Mouse (Mus musculus) forebrain, embryonic 12.5 days (tissue): ENCODE results near the gene Stra6. TPM values are rescaled to one million over a fixed set of nuclear protein-coding genes. Genes with fewer than 3 reads are reported as not detected.

ENCODE experiments used
- ATAC-seq: fragments of 200-750 bp; cut with Nextera tagmentation; 2 replicates; pipeline ENCODE4 v1.8.0; 2017; ENCODE audit warnings: moderate TSS enrichment; ENCODE audit not compliant: low FRiP score
- H3K27ac ChIP-seq: fragments of 300-500 bp; sonication (generic); 2 replicates; pipeline ENCODE4 v1.5.1; 2016; ENCODE audit warnings: mild to moderate bottlenecking
- H3K27me3 ChIP-seq: fragments of 300-500 bp; sonication (generic); 2 replicates; pipeline ENCODE4 v1.6.1; 2016; ENCODE audit warnings: mild to moderate bottlenecking
- H3K36me3 ChIP-seq: fragments of 300-500 bp; sonication (generic); replicated peaks from 2 replicates; pipeline ENCODE4 v1.6.1; 2016; ENCODE audit warnings: mild to moderate bottlenecking
- H3K4me1 ChIP-seq: fragments of 300-500 bp; sonication (generic); 2 replicates; pipeline ENCODE4 v1.6.1; 2016
- H3K4me2 ChIP-seq: fragments of 300-500 bp; sonication (generic); 2 replicates; pipeline ENCODE4 v1.6.1; 2016; ENCODE audit warnings: mild to moderate bottlenecking, moderate library complexity
- H3K4me3 ChIP-seq: fragments of 300-500 bp; sonication (generic); replicated peaks from 2 replicates; pipeline ENCODE4 v1.5.1; 2016; ENCODE audit warnings: mild to moderate bottlenecking
- H3K9ac ChIP-seq: fragments of 300-500 bp; sonication (generic); 2 replicates; pipeline ENCODE4 v1.6.1; 2016; ENCODE audit warnings: mild to moderate bottlenecking
- H3K9me3 ChIP-seq: fragments of 300-500 bp; sonication (generic); 2 replicates; pipeline ENCODE4 v1.6.1; 2016
- WGBS: fragments of 180-500 bp; shearing (Covaris S2); methylation state at CpG from one replicate; pipeline ENCODE4 v1.1.7; 2016; 5-methylcytosine and 5-hydroxymethylcytosine counted together
- polyA plus RNA-seq: library from polyadenylated mRNA; unstranded; fragments of >200 nt; fragmentation: Nextera tagmentation; extraction: Ambion mirVana; gene quantifications from 2 replicates; pipeline ENCODE4 v1.2.1, GENCODE M21; 2016

Stra6 gene
- polyA plus RNA-seq, 1 experiment from 2014 or later, result 11.6 TPM

- Histone ChIP-seq H3K9ac (no peak overlapping the region), H3K9me3 (no peaks in the 10 kb centered on the region), H3K4me3 (no peak overlapping the region), H3K27me3 (no peaks in the 10 kb centered on the region), H3K4me2 (no peak overlapping the region), H3K27ac (no peak overlapping the region), H3K4me1 (peaks cover 9% of the 10 kb centered on the region), H3K36me3 (no peaks in the 10 kb centered on the region)
- ATAC-seq, result no peak
- 82% methylated on average over 1 of the region's 1 CpGs for WGBS
Observed at GRCm38 (mm10) chr9:58165779-58166178, 102.2 kb downstream of the Stra6 start.

GRCm38 (mm10) chr9:58168880-58169279 is 105.3 kb downstream of the Stra6 start:
- no peak overlapping the region for H3K4me3 ChIP-seq
- no peak overlapping the region for H3K9ac ChIP-seq
- no peaks in the 10 kb centered on the region for H3K9me3 ChIP-seq
- H3K27me3 ChIP-seq, result no peaks in the 10 kb centered on the region
- peaks cover 9% of the 10 kb centered on the region for H3K4me1 ChIP-seq
- no peak for ATAC-seq
- WGBS, result 72% methylated on average over 3 of the region's 3 CpGs
- no peak overlapping the region for H3K27ac ChIP-seq
- no peaks in the 10 kb centered on the region for H3K36me3 ChIP-seq
- no peak overlapping the region for H3K4me2 ChIP-seq

- Histone ChIP-seq H3K27ac (no peak overlapping the region), H3K4me3 (no peak overlapping the region), H3K36me3 (no peaks in the 10 kb centered on the region), H3K9me3 (no peaks in the 10 kb centered on the region), H3K9ac (no peak overlapping the region), H3K4me1 (peaks cover 9% of the 10 kb centered on the region), H3K27me3 (no peaks in the 10 kb centered on the region), H3K4me2 (no peak overlapping the region)
- ATAC-seq, result no peak
- 88% methylated on average over 6 of the region's 6 CpGs for WGBS
Observed at GRCm38 (mm10) chr9:58169426-58169825, 105.8 kb downstream of the Stra6 start.

GRCm38 (mm10) chr9:58172863-58173262 is 109.3 kb downstream of the Stra6 start:
- Histone ChIP-seq H3K36me3 (no peaks in the 10 kb centered on the region), H3K9ac (no peak overlapping the region), H3K9me3 (no peaks in the 10 kb centered on the region), H3K27ac (no peak overlapping the region), H3K4me2 (no peak overlapping the region), H3K4me1 (peaks cover 19% of the 10 kb centered on the region), H3K27me3 (no peaks in the 10 kb centered on the region), H3K4me3 (no peak overlapping the region)
- no peak for ATAC-seq
- WGBS, result 93% methylated on average over 2 of the region's 2 CpGs

- no peak overlapping the region for H3K4me3 ChIP-seq
- H3K36me3 ChIP-seq, result no peaks in the 10 kb centered on the region
- no peak overlapping the region for H3K4me2 ChIP-seq
- 25% methylated on average over 5 of the region's 5 CpGs for WGBS
- no peaks in the 10 kb centered on the region for H3K9me3 ChIP-seq
- no peak overlapping the region; the same call in 1 of the 2 replicates for H3K9ac ChIP-seq
- H3K27me3 ChIP-seq, result no peaks in the 10 kb centered on the region
- ATAC-seq, result peak; percentile 85
- H3K27ac ChIP-seq, result peak overlapping the region; percentile 59
- peaks cover 9% of the 10 kb centered on the region for H3K4me1 ChIP-seq
Observed at GRCm38 (mm10) chr9:58174818-58175251, 111.2 kb downstream of the Stra6 start.

GRCm38 (mm10) chr9:58175745-58176487 is 112.3 kb downstream of the Stra6 start:
- Histone ChIP-seq H3K36me3 (no peaks in the 10 kb centered on the region), H3K9me3 (no peaks in the 10 kb centered on the region), H3K4me2 (no peak overlapping the region), H3K4me1 (peaks cover 11% of the 10 kb centered on the region), H3K9ac (no peak overlapping the region), H3K4me3 (no peak overlapping the region), H3K27me3 (no peaks in the 10 kb centered on the region), H3K27ac (peak overlapping the region; percentile 54; the same call in 1 of the 2 replicates)
- WGBS, result 51% methylated on average over 5 of the region's 5 CpGs
- ATAC-seq, result no peak

GRCm38 (mm10) chr9:58177165-58177564 is 113.6 kb downstream of the Stra6 start:
- 68% methylated on average over 4 of the region's 4 CpGs for WGBS

GRCm38 (mm10) chr9:58179390-58179789 is 115.8 kb downstream of the Stra6 start:
- no peaks in the 10 kb centered on the region for H3K27me3 ChIP-seq
- WGBS, result 86% methylated on average over 2 of the region's 2 CpGs
- no peak for ATAC-seq
- no peak overlapping the region for H3K4me3 ChIP-seq
- no peak overlapping the region for H3K4me2 ChIP-seq
- no peaks in the 10 kb centered on the region for H3K36me3 ChIP-seq
- H3K27ac ChIP-seq, result no peak overlapping the region
- peaks cover 12% of the 10 kb centered on the region for H3K4me1 ChIP-seq
- no peak overlapping the region for H3K9ac ChIP-seq
- H3K9me3 ChIP-seq, result no peaks in the 10 kb centered on the region

More at GRCm38 (mm10) chr9:58177165-58177564, 113.6 kb downstream of the Stra6 start:
- Histone ChIP-seq H3K9me3 (no peaks in the 10 kb centered on the region), H3K9ac (no peak overlapping the region), H3K36me3 (no peaks in the 10 kb centered on the region), H3K27me3 (no peaks in the 10 kb centered on the region), H3K4me3 (no peak overlapping the region), H3K4me1 (peaks cover 11% of the 10 kb centered on the region), H3K4me2 (no peak overlapping the region), H3K27ac (no peak overlapping the region)
- no peak for ATAC-seq

GRCm38 (mm10) chr9:58184456-58184855 is 120.9 kb downstream of the Stra6 start:
- no peaks in the 10 kb centered on the region for H3K9me3 ChIP-seq
- H3K4me2 ChIP-seq, result no peak overlapping the region
- H3K9ac ChIP-seq, result no peak overlapping the region
- H3K36me3 ChIP-seq, result no peaks in the 10 kb centered on the region
- no peak overlapping the region for H3K4me3 ChIP-seq
- peaks cover 9% of the 10 kb centered on the region for H3K4me1 ChIP-seq
- no peaks in the 10 kb centered on the region for H3K27me3 ChIP-seq
- WGBS, result 65% methylated on average over 6 of the region's 6 CpGs
- no peak overlapping the region for H3K27ac ChIP-seq
- ATAC-seq, result no peak

GRCm38 (mm10) chr9:58194222-58194621 is 130.6 kb downstream of the Stra6 start:
- H3K4me3 ChIP-seq, result no peak overlapping the region
- 0 out of 2 replicates have a peak overlapping the region, but pooled peaks have one; percentile 91 for H3K27ac ChIP-seq
- no peaks in the 10 kb centered on the region for H3K36me3 ChIP-seq
- no peak for ATAC-seq
- peaks cover 54% of the 10 kb centered on the region for H3K27me3 ChIP-seq
- H3K9ac ChIP-seq, result no peak overlapping the region
- H3K9me3 ChIP-seq, result no peaks in the 10 kb centered on the region
- WGBS, result 58% methylated on average over 9 of the region's 9 CpGs
- H3K4me1 ChIP-seq, result peaks cover 45% of the 10 kb centered on the region
- peak overlapping the region; percentile 8; the same call in 1 of the 2 replicates for H3K4me2 ChIP-seq

GRCm38 (mm10) chr9:58195671-58196070 is 132.1 kb downstream of the Stra6 start:
- peak overlapping the region; percentile 69 for H3K9ac ChIP-seq
- no peak for ATAC-seq
- peak overlapping the region; percentile 43 for H3K4me3 ChIP-seq
- peaks cover 55% of the 10 kb centered on the region for H3K4me1 ChIP-seq
- peaks cover 68% of the 10 kb centered on the region for H3K27me3 ChIP-seq
- no peaks in the 10 kb centered on the region for H3K36me3 ChIP-seq
- H3K9me3 ChIP-seq, result no peaks in the 10 kb centered on the region
- H3K27ac ChIP-seq, result peak overlapping the region; percentile 91
- WGBS, result 13% methylated on average over 1 of the region's 1 CpGs
- H3K4me2 ChIP-seq, result peak overlapping the region; percentile 63

GRCm38 (mm10) chr9:58196141-58196540 is 132.6 kb downstream of the Stra6 start:
- peak overlapping the region; percentile 43 for H3K4me3 ChIP-seq
- H3K27me3 ChIP-seq, result peaks cover 73% of the 10 kb centered on the region
- no peak for ATAC-seq
- 5% methylated on average over 14 of the region's 14 CpGs for WGBS
- peaks cover 58% of the 10 kb centered on the region for H3K4me1 ChIP-seq
- H3K36me3 ChIP-seq, result no peaks in the 10 kb centered on the region
- H3K4me2 ChIP-seq, result peak overlapping the region; percentile 63
- no peaks in the 10 kb centered on the region for H3K9me3 ChIP-seq
- H3K9ac ChIP-seq, result peak overlapping the region; percentile 69
- H3K27ac ChIP-seq, result peak overlapping the region; percentile 91
